Mouse (Mus musculus): Measurements from ENCODE around the gene Tmc7.

The Tmc7 gene

GRCm38 (mm10) chr7:118584257-118584907 lies at the start of gene Tmc7:
Tmc7 (minus strand) TSS chr7:118584736.
- peak; percentile 12 to 39 for DNase-seq

DNA sequence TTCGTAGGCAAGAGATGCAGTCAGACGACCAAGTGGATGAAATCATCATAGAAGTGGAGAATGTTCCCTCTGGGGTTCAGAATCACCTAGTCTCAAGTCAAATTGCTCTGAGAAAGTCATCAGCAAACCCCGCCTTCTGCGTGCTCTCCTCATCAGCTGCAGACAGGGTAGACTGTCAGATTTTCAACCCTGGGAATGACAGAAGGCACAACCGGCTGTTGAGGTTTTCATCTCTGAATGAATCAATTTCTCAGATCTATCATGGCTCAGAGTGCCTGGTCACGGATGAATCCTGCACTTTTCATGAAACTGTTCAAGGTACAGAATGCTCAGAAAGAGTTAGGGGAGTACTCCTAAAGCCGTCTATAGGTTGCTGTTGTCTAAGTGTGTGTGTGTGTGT lies 49.4 kb upstream of the Tmc7 start:
- no peak for DNase-seq

- no peak for DNase-seq
These were observed 48.6 kb upstream of the Tmc7 start for GRCm38 (mm10) chr7:118633094-118633493.

- no peak for DNase-seq
These were observed 43.2 kb upstream of the Tmc7 start for GRCm38 (mm10) chr7:118627550-118628298.

DNA sequence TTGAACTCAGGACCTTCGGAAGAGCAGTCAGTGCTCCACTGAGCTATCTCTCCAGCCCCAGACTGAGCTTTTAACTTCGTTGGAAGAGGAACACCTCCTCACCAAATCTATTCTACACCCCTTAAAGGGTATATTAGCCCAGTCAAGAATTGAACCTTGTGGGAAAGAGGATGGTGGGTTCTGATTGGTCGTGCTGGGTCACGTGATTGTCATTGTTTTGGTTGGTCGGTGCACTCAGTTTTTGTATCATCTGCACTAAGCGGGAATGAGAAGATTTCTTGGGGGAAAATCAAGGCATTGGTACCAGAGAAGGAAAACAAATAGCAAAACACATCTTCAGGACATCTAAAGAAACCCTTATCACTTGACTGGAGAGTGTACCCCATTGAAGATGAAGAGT lies 36.6 kb upstream of the Tmc7 start:
- no peak for DNase-seq

- DNase-seq = no peak
These were observed 35.8 kb upstream of the Tmc7 start for GRCm38 (mm10) chr7:118620243-118620906.

DNA sequence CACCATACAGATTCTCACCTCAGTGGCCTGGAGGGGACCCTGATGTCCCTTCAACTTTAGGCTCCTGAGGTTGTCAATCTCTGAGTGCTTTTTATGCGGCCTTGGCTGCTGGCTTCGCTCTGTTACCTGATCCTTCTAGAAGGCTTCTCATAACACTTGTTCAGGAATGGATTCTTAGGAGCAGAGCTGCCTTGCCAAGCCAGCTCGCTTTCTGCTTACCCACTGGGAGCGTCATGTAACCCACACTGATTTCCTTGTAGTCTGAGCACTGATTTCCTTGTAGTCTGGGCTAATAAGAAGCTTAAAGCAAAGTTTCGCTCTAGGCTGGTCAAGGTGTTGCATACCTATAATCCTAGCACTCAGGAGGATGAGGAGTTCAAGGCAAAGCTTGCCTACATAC lies 33.6 kb upstream of the Tmc7 start:
- no peak for DNase-seq

DNA sequence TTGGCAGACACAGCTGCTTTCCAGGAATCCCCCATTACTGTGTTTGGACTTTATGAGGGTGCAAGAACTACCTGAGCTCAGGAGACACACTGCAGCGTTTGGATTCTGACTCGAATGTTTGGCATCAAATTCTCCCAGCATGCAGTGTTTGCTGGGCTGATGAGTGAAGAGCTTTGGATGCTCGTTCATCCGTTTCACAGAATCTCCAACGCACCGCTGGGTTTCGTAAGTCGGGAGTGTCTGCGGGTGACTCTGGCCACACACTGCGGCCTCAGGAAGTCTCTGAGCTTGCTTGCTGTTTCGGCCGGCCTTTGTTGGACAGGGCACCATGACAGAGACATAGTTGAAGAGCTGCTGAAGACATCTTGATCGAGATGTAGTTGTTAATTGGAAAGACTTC lies 29.5 kb upstream of the Tmc7 start:
- DNase-seq = no peak

DNA sequence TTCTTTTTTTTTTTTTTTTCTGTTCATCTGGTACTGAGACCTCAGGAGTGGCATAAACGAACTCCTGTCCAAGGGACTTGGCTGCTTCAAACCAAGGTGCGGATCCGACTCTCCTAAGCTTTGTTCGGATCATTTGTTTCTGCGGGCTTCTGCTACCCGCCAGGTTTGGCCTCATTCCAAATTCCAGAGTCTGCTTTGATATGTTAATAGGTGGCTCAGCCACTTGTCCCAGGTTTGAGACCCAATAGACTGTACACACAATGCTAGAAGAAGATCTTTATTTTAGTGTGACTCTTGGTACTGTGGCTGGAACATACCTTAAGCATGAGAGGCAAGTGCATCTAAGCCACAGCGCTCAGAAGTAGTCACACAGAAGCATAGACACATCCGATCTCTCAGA lies 27.4 kb upstream of the Tmc7 start:
- no peak for DNase-seq

DNA sequence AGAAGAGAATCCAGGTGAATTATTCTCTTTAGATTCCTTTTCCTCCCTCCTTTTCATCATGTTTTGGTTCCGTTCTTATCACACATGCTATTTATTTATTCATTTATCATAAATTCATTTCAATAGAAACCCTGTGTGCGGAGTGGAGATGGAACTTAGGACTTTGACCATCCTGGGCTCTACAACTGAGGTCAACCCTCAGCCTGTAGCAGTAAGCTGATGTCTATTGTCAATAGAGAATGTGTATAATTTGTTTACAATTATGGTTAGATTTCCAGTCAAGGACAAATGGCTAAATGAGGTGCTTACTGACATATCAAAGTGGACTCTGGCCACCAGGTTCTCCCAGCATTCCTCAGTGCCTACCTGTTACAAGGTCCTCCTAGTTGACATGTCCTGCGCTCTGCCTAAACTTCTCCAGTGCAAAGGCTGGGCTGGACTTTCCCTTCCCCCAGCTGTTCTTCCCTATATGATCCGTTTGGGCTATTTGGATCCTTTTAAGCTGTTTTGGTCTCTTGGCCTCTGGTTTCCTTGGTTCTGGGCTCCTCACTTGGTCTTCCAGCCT lies 26.7 kb upstream of the Tmc7 start:
- DNase-seq = no peak

DNA sequence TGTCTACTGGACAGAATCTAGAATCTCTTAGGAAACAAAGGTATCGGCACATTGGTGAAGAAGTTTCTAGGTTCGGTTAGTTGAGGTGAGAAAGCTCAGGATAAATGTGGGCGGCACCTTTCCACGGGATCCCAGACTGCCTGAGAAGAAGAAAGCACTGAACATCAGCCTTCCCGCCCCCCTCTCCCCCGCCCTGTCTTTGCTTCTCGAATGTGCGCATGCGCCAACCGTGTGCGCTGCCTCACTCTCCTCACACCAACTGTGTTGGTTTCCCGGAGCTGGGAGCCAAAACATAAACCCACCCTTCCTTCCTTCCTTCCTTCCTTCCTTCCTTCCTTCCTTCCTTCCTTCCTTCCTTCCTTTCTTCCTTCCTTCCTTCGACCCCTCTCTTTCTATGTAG lies 26.2 kb upstream of the Tmc7 start:
- DNase-seq = no peak

- DNase-seq = no peak
These were observed 25.3 kb upstream of the Tmc7 start for GRCm38 (mm10) chr7:118609815-118610214.

- no peak for DNase-seq
These were observed 20.3 kb upstream of the Tmc7 start for GRCm38 (mm10) chr7:118604842-118605241.

- no peak for DNase-seq
These were observed 15.6 kb upstream of the Tmc7 start for GRCm38 (mm10) chr7:118599954-118600631.

- DNase-seq = peak; percentile 50 to 53
These were observed 12.7 kb upstream of the Tmc7 start, which contains the start of gene Tmc5 for GRCm38 (mm10) chr7:118597201-118597600. Tmc5 (plus strand) TSS chr7:118597297.

DNA sequence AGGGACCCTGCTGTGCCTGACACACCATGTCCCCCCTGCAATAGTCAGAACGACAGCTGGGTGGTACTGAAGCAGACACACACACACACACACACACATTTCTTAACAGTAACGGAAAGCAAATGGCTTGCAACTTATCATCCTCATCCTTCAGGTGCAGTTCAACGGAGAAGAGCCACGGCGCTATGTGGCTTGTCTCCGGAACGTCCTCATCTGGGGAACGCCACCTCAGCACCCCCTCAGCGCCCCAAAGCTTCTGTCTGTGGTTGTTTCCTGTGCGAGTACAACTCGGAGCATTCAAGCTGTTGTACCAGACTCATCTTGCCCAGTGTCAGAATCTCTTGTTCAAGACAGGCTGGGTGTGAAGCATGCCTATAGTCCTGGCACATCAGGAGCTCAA lies 11.7 kb upstream of the Tmc7 start:
- DNase-seq = peak in 1 of 2 experiments; percentile 14

DNA sequence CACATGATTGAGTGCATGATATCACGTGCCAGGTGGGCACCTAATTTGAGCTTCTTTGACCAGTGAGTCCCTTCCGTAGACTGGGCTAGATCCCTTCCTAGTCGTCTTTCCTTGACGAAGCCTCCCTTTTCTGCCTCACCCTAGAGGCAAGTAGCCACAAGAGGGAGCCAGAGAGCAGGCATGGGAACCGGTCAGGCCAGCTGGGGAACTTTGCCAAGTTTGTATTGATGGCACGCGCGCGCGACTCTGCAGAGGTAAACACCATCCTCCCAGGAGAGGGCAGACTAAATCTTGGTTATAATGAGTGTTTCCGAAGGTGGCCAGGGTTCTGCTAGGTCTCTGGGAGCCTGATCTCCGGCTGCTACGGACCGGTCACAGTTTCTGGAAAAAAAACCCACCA lies 10.7 kb upstream of the Tmc7 start:
- DNase-seq = peak; percentile 72 to 79

DNA sequence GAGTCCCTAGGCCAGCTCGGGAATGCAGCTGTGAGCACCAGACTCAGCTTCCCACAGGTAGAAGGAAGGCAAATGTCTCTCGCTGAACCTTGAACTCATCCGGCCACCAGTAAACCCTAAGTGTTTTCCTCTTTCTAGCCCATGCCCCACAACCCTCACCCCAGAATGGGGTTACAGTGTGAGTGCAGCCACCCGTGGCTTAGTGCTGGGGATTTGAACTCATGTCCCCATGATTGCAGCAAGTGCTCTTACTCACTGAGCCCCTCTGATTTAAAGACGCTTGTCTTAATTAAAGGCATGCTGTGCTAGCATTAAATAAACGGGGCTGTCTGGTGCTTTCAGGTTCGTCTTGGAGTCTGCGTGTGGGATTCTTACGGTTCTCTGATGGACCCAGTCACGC lies 10.1 kb upstream of the Tmc7 start:
- DNase-seq = no peak

GRCm38 (mm10) chr7:118593567-118594407 lies 9.3 kb upstream of the Tmc7 start:
- no peak for DNase-seq

GRCm38 (mm10) chr7:118592146-118592545 lies 7.6 kb upstream of the Tmc7 start:
- DNase-seq = no peak

GRCm38 (mm10) chr7:118590726-118591305 lies 6.3 kb upstream of the Tmc7 start:
- DNase-seq = no peak

DNA sequence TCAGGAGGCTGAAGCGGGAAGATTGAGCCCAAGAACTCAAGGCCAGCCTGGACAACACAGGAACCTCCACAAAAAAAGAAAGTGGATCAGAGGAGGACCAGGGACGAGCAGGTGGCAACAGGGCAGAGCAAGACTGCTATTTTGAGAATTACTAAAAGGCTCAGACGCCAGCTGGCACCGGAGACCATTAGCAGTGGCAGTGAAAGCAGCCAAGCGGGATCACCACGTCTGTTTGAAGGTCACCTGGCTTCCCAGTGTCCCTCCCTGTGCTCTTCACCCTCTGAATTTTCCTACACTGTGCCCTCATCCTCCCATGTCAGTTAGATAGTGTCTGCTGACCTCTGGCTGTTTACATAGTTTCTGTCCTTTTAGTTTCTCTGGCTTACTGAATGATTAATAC lies 1.3 kb upstream of the Tmc7 start:
- DNase-seq = no peak
